Mouse (Mus musculus): Measurements from ENCODE around the gene Olfr1042. TPM values are rescaled to one million over a fixed set of nuclear protein-coding genes. Genes with fewer than 3 reads are reported as not detected.

Olfr1042 gene
- total RNA-seq (2023): not detected in 2 replicates

GRCm38 (mm10) chr2:86161738-86162137 lies at the start of gene Olfr1042:
Gene Olfr1042 (minus strand): TSS chr2:86161838.

GRCm38 (mm10) chr2:86202909-86203308 lies 41.3 kb upstream of the Olfr1042 start, which contains the start of gene Olfr1045:
Gene Olfr1045 (minus strand): TSS chr2:86203009.

GRCm38 (mm10) chr2:86185583-86185982 lies 23.9 kb upstream of the Olfr1042 start, which contains the start of gene Olfr52:
Gene Olfr52 (minus strand): TSS chr2:86185683.

GRCm38 (mm10) chr2:86177720-86178119 lies 16.1 kb upstream of the Olfr1042 start, which contains the start of gene Olfr1044:
Gene Olfr1044 (minus strand): TSS chr2:86177820.

GRCm38 (mm10) chr2:86167422-86167821 lies 5.8 kb upstream of the Olfr1042 start, which contains the start of gene Olfr1043:
Gene Olfr1043 (minus strand): TSS chr2:86167522.

GRCm38 (mm10) chr2:86146632-86147031 lies 15.0 kb downstream of the Olfr1042 start, which contains the start of gene Olfr1040:
Gene Olfr1040 (minus strand): TSS chr2:86146732.

GRCm38 (mm10) chr2:86135828-86136227 lies 25.8 kb downstream of the Olfr1042 start, which contains the start of gene Olfr1039:
Gene Olfr1039 (minus strand): TSS chr2:86135928.

Other genes with a start within 250 kb of the Olfr1042 start
- not detected in 2 replicates for gene Olfr1025-ps1, start 246.6 kb downstream of the Olfr1042 start, total RNA-seq (2023)
- not detected in 2 replicates for gene Olfr1026, start 240.3 kb downstream of the Olfr1042 start, total RNA-seq (2023)
- gene Olfr1028, start 211.4 kb downstream of the Olfr1042 start, total RNA-seq (2023): 0.13 TPM in 1 of 2 replicates, not detected in the other
- not detected in 2 replicates for gene Olfr1029, start 187.9 kb downstream of the Olfr1042 start, total RNA-seq (2023)
- gene Olfr1030, start 182.6 kb downstream of the Olfr1042 start, total RNA-seq (2023): not detected in 2 replicates
- not detected in 2 replicates for gene Olfr1031, start 171.5 kb downstream of the Olfr1042 start, total RNA-seq (2023)
- gene Olfr1032, start 156.3 kb downstream of the Olfr1042 start, total RNA-seq (2023): not detected in 2 replicates
- gene Olfr1033, start 141.2 kb downstream of the Olfr1042 start, total RNA-seq (2023): not detected in 2 replicates
- not detected in 2 replicates for gene Olfr1034, start 116.0 kb downstream of the Olfr1042 start, total RNA-seq (2023)
- gene Olfr1036, start 87.8 kb downstream of the Olfr1042 start, total RNA-seq (2023): not detected in 2 replicates
- not detected in 2 replicates for gene Olfr1037, start 74.5 kb downstream of the Olfr1042 start, total RNA-seq (2023)
- gene Olfr1039, start 25.9 kb downstream of the Olfr1042 start, total RNA-seq (2023): not detected in 2 replicates
- gene Olfr1040, start 15.1 kb downstream of the Olfr1042 start, total RNA-seq (2023): not detected in 2 replicates
- not detected in 2 replicates for gene Olfr1043, start 5.7 kb upstream of the Olfr1042 start, total RNA-seq (2023)
- not detected in 2 replicates for gene Olfr1044, start 16.0 kb upstream of the Olfr1042 start, total RNA-seq (2023)
- gene Olfr52, start 23.8 kb upstream of the Olfr1042 start, total RNA-seq (2023): not detected in 2 replicates
- not detected in 2 replicates for gene Olfr1045, start 41.2 kb upstream of the Olfr1042 start, total RNA-seq (2023)
- not detected in 2 replicates for gene Olfr1046, start 57.5 kb upstream of the Olfr1042 start, total RNA-seq (2023)
- not detected in 2 replicates for gene Olfr1047, start 69.6 kb upstream of the Olfr1042 start, total RNA-seq (2023)
- gene Olfr1048, start 78.5 kb upstream of the Olfr1042 start, total RNA-seq (2023): not detected in 2 replicates
- gene Olfr1049, start 96.5 kb upstream of the Olfr1042 start, total RNA-seq (2023): not detected in 2 replicates
- gene Olfr1051, start 117.2 kb upstream of the Olfr1042 start, total RNA-seq (2023): not detected in 2 replicates
- gene Olfr1052, start 130.6 kb upstream of the Olfr1042 start, total RNA-seq (2023): not detected in 2 replicates
- not detected in 2 replicates for gene Olfr1053, start 153.4 kb upstream of the Olfr1042 start, total RNA-seq (2023)
- not detected in 2 replicates for gene Olfr1054, start 173.6 kb upstream of the Olfr1042 start, total RNA-seq (2023)
- not detected in 2 replicates for gene Olfr1055, start 188.4 kb upstream of the Olfr1042 start, total RNA-seq (2023)
- not detected in 2 replicates for gene Olfr1056, start 200.6 kb upstream of the Olfr1042 start, total RNA-seq (2023)
- not detected in 2 replicates for gene Olfr1057, start 216.6 kb upstream of the Olfr1042 start, total RNA-seq (2023)
- not detected in 2 replicates for gene Olfr1058, start 226.7 kb upstream of the Olfr1042 start, total RNA-seq (2023)